Mouse (Mus musculus): ENCODE measurements at regions not wholly inside any gene's neighbourhood (a gene's known extent, or its start where the extent isn't known, plus 50 kb on each side); places are given as distances from the start of the nearest gene placed in this dataset.
A peak's percentile ranks its signal among the peaks of the same experiment; 100 is the strongest.
"Not testable (repeated sequence)": the region's sequence is repeated elsewhere in the genome, so short reads cannot be mapped to it uniquely, and the experiment has no call there.

GRCm38 (mm10) chr2:63580489-63581139 is 396.5 kb upstream of the Kcnh7 start:
- no peak for DNase-seq (ENCODE audit: low spot score in 2 of 2)

GRCm38 (mm10) chr2:63575172-63575571 is 391.1 kb upstream of the Kcnh7 start:
- DNase-seq (ENCODE audit: low spot score in 2 of 2), result no peak

GRCm38 (mm10) chr2:63574008-63574703 is 390.1 kb upstream of the Kcnh7 start:
- DNase-seq (ENCODE audit: low spot score in 2 of 2), result no peak

GRCm38 (mm10) chr2:63573015-63573807 is 389.1 kb upstream of the Kcnh7 start:
- no peak for DNase-seq (ENCODE audit: low spot score in 2 of 2)

GRCm38 (mm10) chr2:63556858-63557419 is 372.9 kb upstream of the Kcnh7 start:
- DNase-seq (ENCODE audit: low spot score in 2 of 2), result no peak

GRCm38 (mm10) chr2:63541836-63542235 is 357.7 kb upstream of the Kcnh7 start:
- DNase-seq (ENCODE audit: low spot score in 2 of 2), result not testable (repeated sequence)

- no peak for DNase-seq (ENCODE audit: low spot score in 2 of 2)
Measured at GRCm38 (mm10) chr2:63518534-63518933, 334.4 kb upstream of the Kcnh7 start.

GRCm38 (mm10) chr2:63513554-63514226 is 329.6 kb upstream of the Kcnh7 start:
- no peak for DNase-seq (ENCODE audit: low spot score in 2 of 2)

- no peak for DNase-seq (ENCODE audit: low spot score in 2 of 2)
Measured at GRCm38 (mm10) chr2:63503939-63504338, 319.9 kb upstream of the Kcnh7 start.

GRCm38 (mm10) chr2:63476411-63476810 is 292.3 kb upstream of the Kcnh7 start:
- DNase-seq (ENCODE audit: low spot score in 2 of 2), result no peak

- DNase-seq (ENCODE audit: low spot score in 2 of 2), result no peak
Measured at GRCm38 (mm10) chr2:63475255-63475654, 291.2 kb upstream of the Kcnh7 start.

- DNase-seq (ENCODE audit: low spot score in 2 of 2), result no peak
Measured at GRCm38 (mm10) chr2:63473699-63474098, 289.6 kb upstream of the Kcnh7 start.

GRCm38 (mm10) chr2:63472248-63472647 is 288.2 kb upstream of the Kcnh7 start:
- no peak for DNase-seq (ENCODE audit: low spot score in 2 of 2)

GRCm38 (mm10) chr2:63459112-63459511 is 275.0 kb upstream of the Kcnh7 start:
- DNase-seq (ENCODE audit: low spot score in 2 of 2), result no peak

- peak in 1 of 2 experiments; percentile 4 for DNase-seq (ENCODE audit: low spot score in 2 of 2)
Measured at GRCm38 (mm10) chr2:63454263-63455011, 270.4 kb upstream of the Kcnh7 start.

- DNase-seq (ENCODE audit: low spot score in 2 of 2), result no peak
Measured at GRCm38 (mm10) chr2:63452891-63453290, 268.8 kb upstream of the Kcnh7 start.

- no peak for DNase-seq (ENCODE audit: low spot score in 2 of 2)
Measured at GRCm38 (mm10) chr2:63452164-63452563, 268.1 kb upstream of the Kcnh7 start.

- no peak for DNase-seq (ENCODE audit: low spot score in 2 of 2)
Measured at GRCm38 (mm10) chr2:63434327-63434726, 250.2 kb upstream of the Kcnh7 start.

- DNase-seq (ENCODE audit: low spot score in 2 of 2), result no peak
Measured at GRCm38 (mm10) chr2:63405405-63405804, 221.3 kb upstream of the Kcnh7 start.

Data from heart, adult 9 months (tissue).